Mouse (Mus musculus) lung, embryonic 14.5 days (tissue): ENCODE measurements around the gene Prkag1. TPM values are rescaled to one million over a fixed set of nuclear protein-coding genes. Genes with fewer than 3 reads are reported as not detected.

ENCODE experiments used
- ATAC-seq: fragments of 200-750 bp; cut with Nextera tagmentation; 2 replicates; pipeline ENCODE4 v1.8.0; 2017; ENCODE audit warnings: mild to moderate bottlenecking, moderate TSS enrichment, moderate library complexity; ENCODE audit not compliant: insufficient read depth
- DNase-seq: peaks from one replicate; pipeline ENCODE4 v3.0.0-alpha.2; 2015
- H3K27ac ChIP-seq: fragments of 300-500 bp; sonication (generic); 2 replicates; pipeline ENCODE4 v1.5.1; 2014; ENCODE audit warnings: low read depth, mild to moderate bottlenecking, moderate library complexity
- H3K27me3 ChIP-seq: fragments of 300-500 bp; sonication (generic); 2 replicates; pipeline ENCODE4 v1.6.1; 2014; ENCODE audit warnings: low read length, control low read depth; ENCODE audit not compliant: insufficient read depth
- H3K36me3 ChIP-seq: fragments of 300-500 bp; sonication (generic); 2 replicates; pipeline ENCODE4 v1.6.1; 2014; ENCODE audit warnings: control low read depth; ENCODE audit not compliant: insufficient read depth
- H3K4me1 ChIP-seq: fragments of 300-500 bp; sonication (generic); 2 replicates; pipeline ENCODE4 v1.6.1; 2014; ENCODE audit warnings: antibody characterized with exemption, control low read depth; ENCODE audit not compliant: insufficient read depth
- H3K4me2 ChIP-seq: fragments of 300-500 bp; sonication (generic); 2 replicates; pipeline ENCODE4 v1.6.1; 2014; ENCODE audit warnings: mild to moderate bottlenecking
- H3K4me3 ChIP-seq: fragments of 300-500 bp; sonication (generic); 2 replicates; pipeline ENCODE4 v1.5.1; 2014; ENCODE audit warnings: low read depth, low read length
- H3K9ac ChIP-seq: fragments of 300-500 bp; sonication (generic); 2 replicates; pipeline ENCODE4 v1.6.1; 2014
- H3K9me3 ChIP-seq: fragments of 300-500 bp; sonication (generic); 2 replicates; pipeline ENCODE4 v1.6.1; 2016; ENCODE audit warnings: low read depth, low read length, control low read depth
- CTCF ChIP-seq: IDR thresholded peaks from 2 replicates; pipeline ENCODE4 v1.5.1; 2016; ENCODE audit warnings: antibody characterized with exemption, low read depth
- WGBS: fragments of 180-500 bp; shearing (Covaris S2); extraction: QIAGEN DNeasy Blood & Tissue Kit; methylation state at CpG from one replicate; pipeline ENCODE4 v1.1.7; 2014; 5-methylcytosine and 5-hydroxymethylcytosine counted together
- polyA plus RNA-seq: library from polyadenylated mRNA; unstranded; fragments of >200 nt; fragmentation: Nextera tagmentation; extraction: Ambion mirVana; gene quantifications from 2 replicates; pipeline ENCODE4 v1.2.1, GENCODE M21; 2014

The Prkag1 gene
- polyA plus RNA-seq = 93.4 and 93.7 TPM in 2 replicates

DNA sequence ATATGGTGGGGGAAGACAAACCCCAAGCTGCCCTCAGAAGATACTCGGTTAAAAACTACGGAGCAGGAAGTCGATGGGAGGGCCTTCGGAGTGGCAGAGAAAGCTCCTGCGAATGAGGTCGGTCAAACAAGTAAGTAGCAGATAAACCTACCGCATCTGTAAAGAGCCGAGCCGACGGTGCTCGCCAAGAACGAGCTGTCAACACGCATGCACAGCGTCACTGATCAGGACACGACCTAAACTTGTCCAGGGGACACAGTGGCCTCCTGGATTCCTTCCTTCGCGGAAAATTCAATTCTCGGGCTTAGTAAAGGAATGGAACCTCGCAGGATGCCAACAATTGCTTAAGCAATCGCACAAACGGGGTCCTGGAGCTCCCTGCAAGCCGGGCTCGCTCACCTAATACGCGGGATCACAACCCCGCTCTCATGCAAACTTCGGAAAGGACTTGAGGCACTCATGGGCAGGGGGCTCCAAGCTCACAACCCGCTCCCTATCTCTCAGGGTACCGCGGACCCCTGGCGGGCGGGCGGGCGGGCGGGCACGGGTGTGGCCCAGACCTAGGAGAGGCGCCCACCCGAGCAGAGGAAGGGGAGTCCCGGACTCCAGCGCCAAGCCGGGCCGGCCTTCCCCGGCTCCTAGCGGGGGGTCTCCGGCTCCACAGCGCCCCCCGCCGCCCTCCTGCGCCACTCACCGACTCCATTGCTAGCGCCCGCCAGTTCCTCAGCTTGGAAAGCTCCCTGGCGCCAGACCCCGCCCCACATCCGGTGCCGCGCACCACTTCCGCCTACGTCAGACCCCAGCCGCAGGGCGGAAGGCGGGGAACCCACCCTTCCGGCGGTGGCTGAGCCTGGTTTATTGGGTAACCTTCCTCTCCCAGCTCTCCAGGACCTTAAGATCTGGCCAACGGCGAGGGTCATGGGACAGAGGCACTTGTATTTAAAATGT is at the start of gene Prkag1:
Gene Prkag1, minus strand, starts transcription at position 786 of the 948 bp plus-strand sequence.
- peak within 1 kb of the TSS; percentile 79 for H3K4me3 ChIP-seq
- TF ChIP-seq CTCF = peak; percentile 59
- peak; percentile 97 for ATAC-seq
- H3K4me2 ChIP-seq = peak within 1 kb of the TSS; percentile 67
- peak; percentile 98 for DNase-seq
- peaks cover 3% of the 10 kb centered on the region; the same call in 1 of the 2 replicates for H3K4me1 ChIP-seq
- peak within 1 kb of the TSS; percentile 96 for H3K27ac ChIP-seq
- peak within 1 kb of the TSS; percentile 89 for H3K9ac ChIP-seq
- no peaks in the 10 kb centered on the region for H3K9me3 ChIP-seq
- H3K27me3 ChIP-seq = no peaks in the 10 kb centered on the region
- under 1% methylated on average over 57 of the region's 66 CpGs for WGBS
- H3K36me3 ChIP-seq = peaks cover 38% of the 10 kb centered on the region

DNA sequence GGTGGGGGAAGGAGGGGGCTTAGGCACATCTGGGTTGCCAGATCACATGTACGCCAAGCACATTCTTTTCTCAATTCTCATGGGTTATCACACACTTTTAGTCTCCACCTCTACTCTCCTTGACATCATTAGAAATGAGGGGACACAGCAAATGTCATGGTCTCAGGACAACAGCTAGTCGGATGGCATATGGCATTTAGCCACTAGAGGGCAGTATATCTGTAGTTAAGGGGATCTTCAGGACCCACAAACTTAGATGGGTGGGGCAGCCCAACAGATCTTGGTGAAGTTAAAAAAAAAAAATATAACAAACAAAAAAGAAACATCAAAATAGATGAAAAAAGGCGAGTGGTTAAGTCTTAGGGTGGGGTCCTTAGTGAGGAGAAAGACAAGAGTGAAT is 46.0 kb upstream of the Prkag1 start:
- Histone ChIP-seq H3K4me2 (no peak overlapping the region), H3K4me1 (no peaks in the 10 kb centered on the region; the same call in 1 of the 2 replicates), H3K9me3 (no peaks in the 10 kb centered on the region), H3K4me3 (no peak overlapping the region), H3K27ac (no peak overlapping the region), H3K9ac (no peak overlapping the region), H3K27me3 (no peaks in the 10 kb centered on the region), H3K36me3 (no peaks in the 10 kb centered on the region)
- TF ChIP-seq CTCF = peak; percentile 88
- peak; percentile 94 for DNase-seq
- WGBS = 9% methylated on average over 3 of the region's 3 CpGs
- ATAC-seq = no peak

DNA sequence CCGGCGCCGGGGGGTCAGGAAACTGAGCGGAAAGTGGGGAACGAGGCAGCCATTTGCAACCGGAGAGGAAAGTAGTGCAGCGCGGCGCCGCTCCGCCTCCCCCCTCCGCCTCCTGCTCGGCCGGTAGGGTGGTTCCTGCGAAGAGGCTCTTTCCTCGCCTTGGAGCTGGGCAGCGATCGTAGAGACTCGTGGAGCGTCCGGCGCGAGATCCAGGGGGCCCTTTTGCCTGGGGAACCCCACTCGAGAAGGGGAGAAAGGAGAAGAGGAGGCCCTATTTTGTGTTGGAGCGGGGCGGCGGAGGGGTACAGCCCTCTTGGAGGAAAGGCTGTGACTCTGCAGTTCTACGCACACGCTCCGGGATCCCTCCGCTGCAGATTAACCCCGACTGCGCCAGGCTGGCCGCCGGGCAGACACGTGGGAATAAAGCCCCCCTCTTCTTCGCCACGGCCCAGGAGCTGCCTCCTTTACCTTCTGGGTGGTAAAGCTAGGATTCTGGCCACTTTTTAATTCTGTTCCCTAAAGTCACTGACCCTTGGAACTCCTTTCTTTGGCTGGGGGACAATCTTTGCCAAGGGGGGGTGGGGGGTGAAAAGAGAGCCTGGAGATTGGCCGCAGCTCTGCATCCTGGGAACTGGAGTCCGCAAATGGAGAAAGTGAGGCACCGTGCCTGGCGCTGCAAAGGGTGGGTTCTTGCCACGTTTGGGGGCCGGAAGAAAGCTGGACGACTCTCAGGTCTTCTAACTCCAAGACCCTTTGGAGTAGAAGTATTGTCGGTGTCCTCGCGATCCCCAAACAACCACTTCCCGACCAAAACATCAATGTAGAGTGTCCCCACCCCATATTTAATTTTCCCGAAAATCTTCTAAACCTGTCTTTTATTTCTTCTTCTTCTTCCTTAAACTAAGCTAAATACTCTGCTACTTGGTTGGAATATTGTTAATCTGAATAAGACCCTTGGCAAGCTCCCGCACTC is 40.9 kb upstream of the Prkag1 start:
- peak; percentile 98 for DNase-seq
- peak overlapping the region; percentile 98 for H3K27ac ChIP-seq

DNA sequence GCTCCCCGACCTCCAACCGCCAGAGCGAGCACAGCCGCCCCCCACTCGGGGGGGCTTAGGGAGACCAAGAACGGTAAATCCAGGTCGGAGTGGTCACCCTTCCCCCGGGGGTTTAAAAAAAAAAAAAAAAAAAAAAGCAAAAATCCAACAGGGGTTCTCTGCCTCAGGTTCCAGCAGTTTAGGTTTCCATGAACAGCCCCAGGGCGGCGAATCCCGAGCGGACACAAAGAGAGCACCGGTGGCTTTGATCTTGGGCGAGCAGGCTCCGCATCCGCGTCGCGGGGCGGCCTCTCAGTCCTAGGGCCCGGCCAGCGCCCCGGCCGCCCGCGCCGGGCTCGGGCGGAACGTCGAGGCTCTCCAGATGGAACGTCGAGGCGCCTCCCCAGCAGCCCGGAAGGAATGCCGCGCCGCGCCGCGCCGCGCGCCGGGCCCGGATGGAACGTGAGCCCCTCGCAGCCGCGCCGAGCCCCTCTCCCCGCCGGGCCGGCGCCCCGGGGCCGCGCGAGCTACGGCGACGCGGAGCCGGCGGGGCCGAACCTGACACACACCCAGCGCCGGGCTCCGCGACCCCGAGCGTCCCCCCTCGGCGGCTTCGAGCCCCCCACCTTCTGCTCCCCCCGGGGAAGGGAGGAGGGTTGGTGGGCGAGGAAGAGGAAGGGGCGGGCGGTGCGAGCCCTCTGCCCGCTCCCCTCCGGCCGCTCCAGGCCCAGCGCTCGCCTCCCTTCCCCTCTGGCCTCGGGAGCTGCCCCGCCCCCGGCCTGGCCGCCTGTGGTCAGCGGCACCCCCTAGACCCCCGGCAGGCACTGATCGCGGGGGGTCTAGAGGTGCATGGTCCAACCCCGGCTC is 40.0 kb upstream of the Prkag1 start, which contains the start of gene Kmt2d:
Gene Kmt2d, minus strand, starts transcription at position 135 of the 846 bp plus-strand sequence.
- ATAC-seq (peak; percentile 60), DNase-seq (peak; percentile 70)
- peak within 1 kb of the TSS; percentile 98 for H3K27ac ChIP-seq
- WGBS = under 1% methylated on average over 93 of the region's 94 CpGs
- H3K4me2 ChIP-seq = peak within 1 kb of the TSS; percentile 98
- H3K27me3 ChIP-seq = no peaks in the 10 kb centered on the region
- peak within 1 kb of the TSS; percentile 73 for H3K4me3 ChIP-seq
- H3K9ac ChIP-seq = peak within 1 kb of the TSS; percentile 90
- H3K9me3 ChIP-seq = no peaks in the 10 kb centered on the region
- no peak for TF ChIP-seq CTCF
- peaks cover 19% of the 10 kb centered on the region for H3K4me1 ChIP-seq
- H3K36me3 ChIP-seq = peaks cover 4% of the 10 kb centered on the region

More for the DNA sequence above, 40.9 kb upstream of the Prkag1 start:
- H3K4me1 ChIP-seq = peaks cover 19% of the 10 kb centered on the region
- H3K9ac ChIP-seq = peak overlapping the region; percentile 90
- H3K27me3 ChIP-seq = no peaks in the 10 kb centered on the region
- TF ChIP-seq CTCF = 0 out of 2 replicates have a peak, but pooled peaks have one; percentile 11
- no peaks in the 10 kb centered on the region for H3K9me3 ChIP-seq
- 1% methylated on average over 51 of the region's 51 CpGs for WGBS
- H3K4me3 ChIP-seq = peak overlapping the region; percentile 73
- peak; percentile 81 for ATAC-seq
- peak overlapping the region; percentile 98 for H3K4me2 ChIP-seq
- no peaks in the 10 kb centered on the region for H3K36me3 ChIP-seq

DNA sequence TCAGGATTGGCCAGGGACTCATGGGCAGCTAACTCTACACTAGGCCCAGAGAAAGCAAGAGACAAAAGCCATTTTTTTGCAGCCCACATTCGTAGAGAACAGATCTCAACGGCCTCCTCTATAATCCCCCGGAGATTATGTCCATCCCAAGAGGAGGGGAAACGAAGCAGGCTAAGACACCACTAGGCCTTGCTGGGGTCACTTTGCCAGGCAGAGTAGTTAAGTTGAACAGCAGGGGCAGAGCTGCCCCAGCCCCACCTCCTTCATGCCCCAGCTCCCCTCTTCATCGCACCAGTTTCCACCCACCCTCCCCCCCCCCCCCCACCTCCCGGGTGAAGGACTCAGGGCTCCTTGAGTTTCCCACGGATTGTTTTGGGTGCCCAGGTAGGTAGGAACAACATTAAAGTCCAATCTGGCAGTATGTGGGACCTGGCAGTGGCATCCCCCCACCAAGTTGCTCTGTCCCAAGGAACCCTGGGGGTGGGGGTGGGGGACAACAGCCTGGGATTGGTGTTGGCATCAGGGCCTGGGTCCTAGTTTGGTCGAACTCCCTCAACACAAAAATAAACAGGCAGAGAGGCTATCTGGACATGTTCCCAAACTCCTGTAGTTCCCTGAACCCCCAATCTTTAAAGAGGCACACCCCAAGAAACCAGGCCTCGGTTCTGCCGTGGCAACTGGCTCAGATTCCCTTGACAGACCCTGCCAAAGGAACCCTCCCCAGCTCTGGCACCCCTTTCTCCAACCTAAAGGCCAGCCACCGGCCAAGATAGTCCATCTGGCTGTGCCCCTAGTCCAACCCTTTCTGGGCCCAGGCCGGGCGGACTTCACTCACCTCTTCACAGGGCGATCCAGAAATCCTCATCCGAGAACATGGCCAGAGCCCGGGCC is 39.1 kb upstream of the Prkag1 start:
- H3K36me3 ChIP-seq = peaks cover 12% of the 10 kb centered on the region
- DNase-seq = no peak
- H3K9me3 ChIP-seq = no peaks in the 10 kb centered on the region
- peak overlapping the region; percentile 73 for H3K4me3 ChIP-seq
- no peak for TF ChIP-seq CTCF
- H3K4me1 ChIP-seq = peaks cover 19% of the 10 kb centered on the region
- WGBS = under 1% methylated on average over 16 of the region's 16 CpGs
- H3K27me3 ChIP-seq = no peaks in the 10 kb centered on the region
- ATAC-seq = no peak
- H3K27ac ChIP-seq = peak overlapping the region; percentile 98
- H3K4me2 ChIP-seq = peak overlapping the region; percentile 98
- H3K9ac ChIP-seq = peak overlapping the region; percentile 90
